Mouse (Mus musculus) skeletal muscle tissue, postnatal 0 days (tissue): Measurements from ENCODE around the gene Rpl28. TPM values are rescaled to one million over a fixed set of nuclear protein-coding genes. Genes with fewer than 3 reads are reported as not detected.

ENCODE experiments used
- polyA plus RNA-seq: library from polyadenylated mRNA; unstranded; fragments of >200 nt; fragmentation: Nextera tagmentation; extraction: Ambion mirVana; gene quantifications from 2 replicates; pipeline ENCODE4 v1.2.1, GENCODE M21; 2015

Rpl28 gene
- polyA plus RNA-seq, result 262 and 278 TPM in 2 replicates

DNA sequence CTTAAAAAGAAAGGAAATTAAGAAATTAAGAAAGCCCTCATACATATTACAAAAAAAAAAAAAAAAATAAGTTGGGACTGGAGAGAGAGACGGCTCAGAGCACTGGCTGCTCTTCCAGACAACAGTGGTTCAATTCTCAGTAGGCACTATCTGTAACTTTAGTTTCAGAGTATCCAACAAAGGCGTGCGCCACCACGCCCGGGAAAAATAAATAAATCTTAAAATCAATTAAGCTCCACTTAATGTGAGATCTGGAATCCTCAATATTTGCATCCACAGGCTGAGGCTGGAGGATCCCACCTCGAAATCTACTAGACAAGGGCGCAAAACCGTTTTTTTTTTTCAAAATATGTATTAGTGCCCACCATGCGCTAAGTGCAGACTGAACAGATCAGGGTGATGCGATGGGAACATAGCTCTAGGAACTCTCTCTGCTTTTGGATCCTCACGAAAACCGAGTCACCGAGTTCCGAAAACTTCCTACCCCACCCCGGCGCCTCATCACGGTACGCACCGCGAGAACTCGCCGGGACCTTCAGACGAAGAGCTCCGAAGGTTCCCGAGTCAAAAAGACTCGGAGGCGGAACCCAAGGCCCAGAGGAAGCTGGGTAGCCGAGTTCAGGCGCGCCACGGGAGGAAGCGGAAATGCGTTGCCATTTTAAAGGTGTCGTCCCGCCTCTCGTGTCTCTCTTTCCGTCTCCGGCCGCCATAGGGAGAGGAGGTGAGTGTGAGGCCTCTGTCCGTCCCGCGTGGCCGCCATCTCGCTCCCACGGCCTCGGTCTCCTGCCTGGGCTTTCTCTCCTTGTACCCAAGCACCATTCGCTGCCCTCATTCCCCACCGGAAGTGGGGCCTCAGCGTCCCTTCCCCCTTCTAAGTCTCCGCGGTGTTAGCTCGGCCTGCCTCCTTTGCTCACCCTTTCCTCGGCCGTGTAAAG is at the start of gene Rpl28:
TSS of gene Rpl28 (plus strand) at position 597 of the 935 bp plus-strand sequence.

DNA sequence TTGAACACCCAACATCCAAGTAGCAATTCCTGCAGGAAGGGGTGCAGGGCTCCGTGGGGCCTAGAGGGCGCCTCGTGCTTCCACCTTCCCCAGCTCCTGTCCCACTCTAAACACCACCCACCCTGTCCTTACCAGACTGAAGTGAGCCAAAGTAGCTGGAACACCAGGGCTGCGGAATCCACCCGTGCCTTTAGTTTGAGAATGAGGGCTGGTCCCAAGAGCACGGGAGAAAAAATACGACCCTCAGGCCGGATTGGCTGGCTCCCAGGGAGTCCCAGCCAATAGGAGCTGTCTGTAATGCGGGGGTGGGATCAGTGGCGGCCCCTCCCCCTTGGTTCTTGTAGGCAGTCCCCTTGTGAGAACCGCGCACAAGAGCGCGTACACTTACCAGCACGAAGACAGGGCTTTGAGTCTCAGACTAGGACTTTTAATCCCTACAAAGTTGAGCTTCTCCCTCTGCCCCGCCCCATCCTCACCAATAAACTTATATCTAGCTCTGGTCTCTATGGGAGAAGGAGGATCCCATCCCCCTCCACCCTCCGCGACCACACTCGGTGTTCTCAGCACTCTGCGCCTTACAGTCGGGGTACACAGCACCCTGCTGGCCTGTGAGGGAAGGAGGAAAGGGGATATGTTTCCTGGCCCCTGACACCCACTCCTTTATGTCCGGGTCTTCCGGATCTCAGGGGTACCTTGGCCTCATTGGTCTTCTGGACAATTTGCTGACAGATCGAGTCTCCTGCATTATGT is 39.7 kb upstream of the Rpl28 start, which contains the start of gene Cox6b2:
TSS of gene Cox6b2 (minus strand) at position 274 of the 750 bp plus-strand sequence.

DNA sequence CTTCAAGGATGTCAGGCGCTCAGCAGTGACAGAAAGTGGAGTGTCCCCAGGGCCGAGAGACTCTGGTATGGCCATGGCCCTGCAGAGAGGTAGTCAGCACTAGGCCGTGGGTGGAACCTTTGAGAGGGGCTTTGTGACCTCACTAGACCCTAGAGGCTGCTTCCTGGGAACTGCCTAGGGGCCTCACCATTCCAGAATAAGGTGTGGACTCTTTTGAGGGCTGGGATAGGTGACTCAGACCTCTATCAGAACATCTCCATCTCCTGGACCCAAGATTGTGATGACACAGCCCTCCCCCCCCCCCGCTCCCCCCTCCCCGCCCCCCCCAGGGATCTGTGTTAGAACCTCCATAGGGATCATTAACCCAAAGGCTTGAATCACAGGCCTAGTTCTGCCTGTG is 21.5 kb upstream of the Rpl28 start, which contains the start of gene Fam71e2:
TSS of gene Fam71e2 (minus strand) at position 101 of the 400 bp plus-strand sequence.

DNA sequence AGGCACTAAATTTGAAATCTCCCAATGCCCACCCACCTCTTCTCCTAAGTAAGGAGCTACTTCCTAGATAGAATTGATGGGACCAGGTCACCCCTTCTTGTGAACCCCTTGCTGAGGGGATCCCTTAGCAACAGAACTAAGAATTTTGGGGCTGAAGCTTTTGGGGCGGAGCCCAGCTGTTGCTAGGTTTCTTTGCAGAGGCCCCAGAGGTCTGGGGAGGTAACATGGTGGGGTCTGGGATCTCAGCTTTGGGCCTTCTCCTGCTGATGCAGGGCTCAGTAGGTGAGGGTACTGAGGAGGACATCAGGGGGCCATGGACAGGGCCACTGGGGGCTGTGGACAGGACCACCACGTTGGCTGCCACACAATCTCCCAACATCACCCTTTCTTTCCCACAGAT is 9.9 kb upstream of the Rpl28 start, which contains the start of the genes Il11 and Tmem190:
TSS of gene Il11 (minus strand) at position 101 of the 400 bp plus-strand sequence.
TSS of gene Tmem190 (plus strand) at position 179 of the 400 bp plus-strand sequence.

DNA sequence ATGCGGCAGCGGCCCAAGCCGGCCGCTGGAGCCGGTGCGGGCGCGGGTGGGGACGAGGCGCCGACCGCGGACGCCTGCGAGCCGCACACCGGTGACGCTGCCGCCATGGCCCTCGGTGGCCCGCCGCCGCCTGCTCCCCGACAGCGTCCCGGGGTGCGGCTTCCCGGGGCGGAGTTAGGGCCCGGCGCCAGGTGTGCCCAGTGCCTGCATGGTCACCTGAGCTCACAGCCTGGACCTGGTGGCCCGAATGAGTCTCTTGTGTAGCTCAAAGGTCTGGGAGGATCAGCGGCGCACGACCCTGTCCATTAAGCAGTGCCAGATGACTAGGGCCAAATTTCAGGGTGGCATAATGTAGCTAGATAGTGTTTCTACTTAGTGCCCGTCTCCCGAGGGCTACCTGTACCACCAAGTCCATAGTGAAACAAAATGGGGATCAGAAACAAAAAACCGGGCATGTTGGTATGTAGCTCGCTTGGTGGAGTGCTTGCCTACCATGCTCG is 3.2 kb upstream of the Rpl28 start, which contains the start of gene Tmem238:
TSS of gene Tmem238 (minus strand) at position 221 of the 500 bp plus-strand sequence.

DNA sequence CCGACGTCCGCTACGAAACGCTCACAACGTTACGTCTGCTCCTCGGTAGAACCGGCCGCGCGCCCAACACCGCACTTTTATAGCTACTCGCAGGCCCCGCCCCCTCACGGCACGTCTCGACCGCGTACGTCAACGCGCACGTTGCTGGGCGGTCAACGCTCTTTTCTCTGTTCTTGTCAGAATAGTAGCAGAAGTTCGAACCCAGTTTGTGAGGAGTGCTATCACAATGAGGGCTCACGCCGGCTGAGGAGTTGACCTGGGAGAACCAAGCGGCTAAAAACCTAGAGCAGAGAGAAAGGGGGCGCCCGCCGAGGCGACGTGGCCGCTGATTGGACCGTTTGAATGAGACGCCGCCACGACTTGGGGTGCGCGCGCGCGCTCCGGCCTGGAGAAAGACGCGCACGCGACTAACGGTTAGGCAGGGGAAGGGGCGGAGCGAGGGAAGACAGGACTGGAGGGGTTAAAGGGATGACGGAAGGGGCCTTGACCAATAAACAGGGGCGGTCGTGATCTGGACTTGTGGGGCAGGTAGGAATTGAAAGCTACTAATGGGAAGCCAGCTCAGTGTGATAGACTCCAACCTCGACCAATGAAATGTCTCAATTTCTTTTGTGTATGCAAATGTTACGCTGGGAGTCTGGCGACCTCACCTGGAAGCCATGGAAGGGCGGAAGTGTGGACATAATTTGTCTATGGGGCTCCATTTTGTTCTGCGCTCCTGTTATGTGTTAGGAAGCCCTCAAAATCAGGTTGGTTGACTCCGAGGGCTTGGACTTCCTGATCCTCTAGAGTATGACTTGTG is 19.8 kb downstream of the Rpl28 start, which contains the start of gene Ube2s:
TSS of gene Ube2s (minus strand) at position 288 of the 802 bp plus-strand sequence.

DNA sequence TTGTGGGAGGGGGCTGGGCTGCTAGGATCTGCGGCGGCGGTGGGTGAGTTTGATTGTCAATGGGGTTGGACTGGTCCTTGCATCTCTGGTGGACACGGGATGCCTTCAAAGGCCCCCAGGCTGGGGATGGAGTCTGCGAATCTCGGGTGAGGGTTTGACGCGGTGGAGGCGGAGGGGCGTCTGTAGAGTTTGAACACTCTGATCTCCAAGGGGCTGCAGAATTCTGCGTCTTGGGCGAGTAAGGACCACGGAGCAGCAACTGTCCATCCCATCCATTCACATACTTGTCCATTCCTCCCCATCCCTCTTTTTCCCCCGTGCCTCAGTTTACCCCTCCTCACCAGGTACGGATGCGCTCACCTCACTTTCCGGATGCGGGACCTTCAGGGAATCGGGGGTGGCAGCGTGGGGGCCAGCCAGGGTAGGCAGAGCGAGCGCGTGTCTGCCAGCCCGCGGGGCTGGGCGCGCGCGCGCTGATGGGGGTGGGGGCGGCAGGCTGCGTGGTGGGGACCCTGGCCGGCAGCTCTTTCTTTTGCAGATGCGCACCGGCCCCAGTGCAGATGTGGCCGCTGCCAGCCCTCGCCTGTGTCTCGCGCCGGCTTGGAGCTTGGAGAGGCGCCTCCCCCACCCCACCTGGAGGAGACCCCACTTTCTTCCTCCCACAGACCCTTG is 51.7 kb downstream of the Rpl28 start, which contains the start of gene Shisa7:
TSS of gene Shisa7 (minus strand) at position 452 of the 672 bp plus-strand sequence.

Other genes with a start within 250 kb of the Rpl28 start
- gene Syt5, start 245.3 kb upstream of the Rpl28 start, polyA plus RNA-seq, result 0.10 and 0.31 TPM in 2 replicates
- gene Ptprh, start 188.8 kb upstream of the Rpl28 start, polyA plus RNA-seq, result not detected in 2 replicates
- 0.26 and 0.62 TPM in 2 replicates for gene Tmem86b, start 161.5 kb upstream of the Rpl28 start, polyA plus RNA-seq
- gene Ppp6r1, start 133.9 kb upstream of the Rpl28 start, polyA plus RNA-seq, result 5.1 and 5.6 TPM in 2 replicates
- 41.2 and 49.2 TPM in 2 replicates for gene Hspbp1, start 107.8 kb upstream of the Rpl28 start, polyA plus RNA-seq
- gene Brsk1, start 102.3 kb upstream of the Rpl28 start, polyA plus RNA-seq, result 0.23 and 0.39 TPM in 2 replicates
- gene Tmem150b, start 67.6 kb upstream of the Rpl28 start, polyA plus RNA-seq, result 0.07 TPM in 1 of 2 replicates, not detected in the other
- 22.4 and 24.9 TPM in 2 replicates for gene Kmt5c, start 52.8 kb upstream of the Rpl28 start, polyA plus RNA-seq
- gene Cox6b2, start 39.8 kb upstream of the Rpl28 start, polyA plus RNA-seq, result 18.6 and 22.1 TPM in 2 replicates
- not detected in 2 replicates for gene Fam71e2, start 21.6 kb upstream of the Rpl28 start, polyA plus RNA-seq
- 0.09 TPM in 1 of 2 replicates, not detected in the other for gene Il11, start 10.0 kb upstream of the Rpl28 start, polyA plus RNA-seq
- not detected in 2 replicates for gene Tmem190, start 9.9 kb upstream of the Rpl28 start, polyA plus RNA-seq
- 8.2 and 8.9 TPM in 2 replicates for gene Tmem238, start 3.2 kb upstream of the Rpl28 start, polyA plus RNA-seq
- gene Ube2s, start 19.7 kb downstream of the Rpl28 start, polyA plus RNA-seq, result 106 and 115 TPM in 2 replicates
- gene Shisa7, start 51.8 kb downstream of the Rpl28 start, polyA plus RNA-seq, result not detected in 2 replicates
- gene Isoc2b, start 77.4 kb downstream of the Rpl28 start, polyA plus RNA-seq, result 3.2 and 8.0 TPM in 2 replicates
- gene Isoc2a, start 84.3 kb downstream of the Rpl28 start, polyA plus RNA-seq, result 0.87 and 1.4 TPM in 2 replicates
- 0.10 TPM in 1 of 2 replicates, not detected in the other for gene Gm36210, start 113.6 kb downstream of the Rpl28 start, polyA plus RNA-seq
- 1.8 and 2.0 TPM in 2 replicates for gene Zfp628, start 122.3 kb downstream of the Rpl28 start, polyA plus RNA-seq
- 0.66 and 1.3 TPM in 2 replicates for gene Nat14, start 129.2 kb downstream of the Rpl28 start, polyA plus RNA-seq
- 8.7 and 10.2 TPM in 2 replicates for gene Ssc5d, start 132.9 kb downstream of the Rpl28 start, polyA plus RNA-seq
- 6.5 and 8.4 TPM in 2 replicates for gene Sbk2, start 171.5 kb downstream of the Rpl28 start, polyA plus RNA-seq
- gene Sbk3, start 178.3 kb downstream of the Rpl28 start, polyA plus RNA-seq, result not detected in 2 replicates
- gene Zfp579, start 203.3 kb downstream of the Rpl28 start, polyA plus RNA-seq, result 9.2 and 12.0 TPM in 2 replicates
- gene Zfp524, start 221.5 kb downstream of the Rpl28 start, polyA plus RNA-seq, result 14.0 and 16.9 TPM in 2 replicates
- gene Fiz1, start 221.8 kb downstream of the Rpl28 start, polyA plus RNA-seq, result 16.4 and 17.7 TPM in 2 replicates
- 0.17 and 1.3 TPM in 2 replicates for gene Gm44973, start 222.6 kb downstream of the Rpl28 start, polyA plus RNA-seq
- gene Zfp865, start 227.5 kb downstream of the Rpl28 start, polyA plus RNA-seq, result 3.0 and 3.2 TPM in 2 replicates
- 0.22 and 1.5 TPM in 2 replicates for gene Ccdc106, start 227.7 kb downstream of the Rpl28 start, polyA plus RNA-seq
- not detected in 2 replicates for gene 4632433K11Rik, start 241.2 kb downstream of the Rpl28 start, polyA plus RNA-seq
- gene Zfp784, start 245.6 kb downstream of the Rpl28 start, polyA plus RNA-seq, result 6.2 and 7.1 TPM in 2 replicates